Mouse (Mus musculus) neutrophil, adult 5-6 weeks (primary cell): ENCODE results near the gene Oxt. TPM values are rescaled to one million over a fixed set of nuclear protein-coding genes. Genes with fewer than 3 reads are reported as not detected.

Experiments
- total RNA-seq: library from RNA; stranded (forward); fragments of 200-1000 nt; gene quantifications from 2 replicates; pipeline ENCODE4 v1.2.3, GENCODE M21; 2017

Oxt gene
- total RNA-seq, 1 experiment from 2014 or later: not detected

Other genes starting within 250 kb of the Oxt start
- 0.12 TPM in 1 of 2 replicates, not detected in the other for gene Cpxm1, start 178.6 kb upstream of the Oxt start, total RNA-seq
- not detected in 2 replicates for gene Gm28372, start 170.9 kb upstream of the Oxt start, total RNA-seq
- gene 1700020A23Rik, start 170.9 kb upstream of the Oxt start, total RNA-seq: not detected in 2 replicates
- not detected in 2 replicates for gene Tmem239, start 169.7 kb upstream of the Oxt start, total RNA-seq
- gene Vps16, start 151.8 kb upstream of the Oxt start, total RNA-seq: 208 and 223 TPM in 2 replicates
- 16.9 TPM in 2 replicates for gene Pced1a, start 151.5 kb upstream of the Oxt start, total RNA-seq
- 106 and 115 TPM in 2 replicates for gene Ptpra, start 125.9 kb upstream of the Oxt start, total RNA-seq
- 22.0 and 26.0 TPM in 2 replicates for gene Mrps26, start 12.4 kb upstream of the Oxt start, total RNA-seq
- not detected in 2 replicates for gene Avp, start 6.4 kb downstream of the Oxt start, total RNA-seq
- gene Fastkd5, start 53.9 kb downstream of the Oxt start, total RNA-seq: 12.0 and 18.9 TPM in 2 replicates
- gene Ubox5, start 53.9 kb downstream of the Oxt start, total RNA-seq: 3.3 and 4.3 TPM in 2 replicates
- gene Lzts3, start 66.6 kb downstream of the Oxt start, total RNA-seq: 0.37 and 0.58 TPM in 2 replicates
- 74.4 and 82.3 TPM in 2 replicates for gene Ddrgk1, start 88.5 kb downstream of the Oxt start, total RNA-seq
- gene Itpa, start 91.4 kb downstream of the Oxt start, total RNA-seq: 21.7 and 23.4 TPM in 2 replicates
- 3.1 and 4.3 TPM in 2 replicates for gene Slc4a11, start 121.3 kb downstream of the Oxt start, total RNA-seq